Mouse (Mus musculus) fibroblast of lung, adult 2 months (primary cell): ENCODE data around the gene Vmn1r143.
"Not testable (repeated sequence)": the region's sequence is repeated elsewhere in the genome, so short reads cannot be mapped to it uniquely, and the experiment has no call there.

Source experiments
- DNase-seq: peaks from one replicate; pipeline ENCODE4 v3.0.0-alpha.2; 2011; ENCODE audit warnings: low read depth

The Vmn1r143 gene

DNA sequence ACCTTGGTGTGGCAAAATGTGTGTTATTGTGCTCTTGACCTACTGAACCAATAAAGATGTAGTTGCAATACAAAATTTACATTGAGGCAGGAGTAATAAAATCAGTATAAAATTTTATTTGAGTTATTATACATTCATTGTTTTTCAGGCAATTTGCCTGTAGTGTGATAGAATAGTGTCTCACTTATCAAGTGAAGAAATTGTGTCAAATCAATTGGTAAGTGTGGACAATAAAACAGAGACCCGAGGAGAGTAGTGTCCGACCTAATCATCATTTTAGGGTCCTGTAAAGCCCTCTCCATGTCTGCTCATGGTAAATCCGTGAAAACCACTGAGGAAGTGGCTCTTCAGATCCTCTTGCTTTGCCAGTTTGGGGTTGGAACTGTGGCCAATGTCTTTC, at the start of gene Vmn1r143:
Vmn1r143 (plus strand) TSS at position 301 of the 400 bp plus-strand sequence.
- DNase-seq: not testable (repeated sequence)

- DNase-seq: not testable (repeated sequence)
Observed at GRCm38 (mm10) chr7:22163935-22164334, 25.2 kb upstream of the Vmn1r143 start, which contains the start of gene Vmn1r142. TSS of gene Vmn1r142 (minus strand) at chr7:22164035.

DNA sequence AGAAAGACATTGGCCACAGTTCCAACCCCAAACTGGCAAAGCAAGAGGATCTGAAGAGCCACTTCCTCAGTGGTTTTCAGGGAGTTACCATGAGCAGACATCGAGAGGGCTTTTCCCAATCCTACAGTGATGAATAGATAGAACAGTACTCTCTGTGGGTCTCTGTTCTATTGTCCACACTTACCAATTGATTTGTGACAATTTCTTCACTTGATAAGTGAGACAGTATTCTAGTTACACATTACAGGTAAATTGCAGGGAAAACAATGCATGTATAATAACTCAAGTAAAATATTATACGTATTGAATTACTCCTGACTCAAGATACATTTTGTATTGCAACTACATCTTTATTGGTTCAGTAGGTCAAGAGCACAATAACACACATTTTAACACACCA, 12.0 kb downstream of the Vmn1r143 start, which contains the start of gene Gm8653:
Gm8653 (minus strand) TSS at position 101 of the 400 bp plus-strand sequence.
- DNase-seq: not testable (repeated sequence)

DNA sequence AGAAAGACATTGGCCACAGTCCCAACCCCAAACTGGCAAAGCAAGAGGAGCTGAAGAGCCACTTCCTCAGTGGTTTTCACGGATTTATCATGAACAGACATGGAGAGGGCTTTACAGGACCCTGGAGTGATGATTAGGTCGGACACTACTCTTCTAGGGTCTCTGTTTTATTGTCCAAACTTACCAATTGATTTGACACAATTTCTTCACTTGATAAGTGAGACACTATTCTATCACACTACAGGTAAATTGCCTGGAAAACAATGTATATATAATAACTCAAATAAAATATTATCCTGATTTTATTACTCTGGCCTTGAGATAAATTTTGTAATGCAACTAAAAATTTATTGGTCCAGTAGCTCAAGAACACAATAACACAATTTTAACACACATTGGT, 40.2 kb downstream of the Vmn1r143 start, which contains the start of gene Gm8453:
Gm8453 (minus strand) TSS at position 101 of the 400 bp plus-strand sequence.
- not testable (repeated sequence) for DNase-seq
